Mouse (Mus musculus) liver, postnatal 0 days (tissue): ENCODE data around the gene Vwa5b1. TPM values are rescaled to one million over a fixed set of nuclear protein-coding genes. Genes with fewer than 3 reads are reported as not detected.

Experiments used
- ATAC-seq: fragments of 200-750 bp; cut with Nextera tagmentation; 2 replicates; pipeline ENCODE4 v1.8.0; 2017; ENCODE audit warnings: mild to moderate bottlenecking, moderate library complexity
- DNase-seq: peaks from one replicate; pipeline ENCODE4 v3.0.0-alpha.2; 2016
- H3K27ac ChIP-seq: fragments of 300-500 bp; sonication (generic); 2 replicates; pipeline ENCODE4 v1.5.1; 2014; ENCODE audit warnings: antibody characterized with exemption, moderate library complexity, mild to moderate bottlenecking, low read depth
- H3K27me3 ChIP-seq: fragments of 300-500 bp; sonication (generic); 2 replicates; pipeline ENCODE4 v1.6.1; 2014; ENCODE audit warnings: low read length, control low read depth, mixed read lengths; ENCODE audit not compliant: insufficient read depth
- H3K36me3 ChIP-seq: fragments of 300-500 bp; sonication (generic); replicated peaks from 2 replicates; pipeline ENCODE4 v1.6.1; 2014; ENCODE audit warnings: mild to moderate bottlenecking, control low read depth, low read length, moderate library complexity, mixed read lengths; ENCODE audit not compliant: insufficient read depth
- H3K4me1 ChIP-seq: fragments of 300-500 bp; sonication (generic); 2 replicates; pipeline ENCODE4 v1.6.1; 2014; ENCODE audit warnings: antibody characterized with exemption, mild to moderate bottlenecking, control low read depth; ENCODE audit not compliant: insufficient read depth
- H3K4me2 ChIP-seq: fragments of 300-500 bp; sonication (generic); 2 replicates; pipeline ENCODE4 v1.6.1; 2014; ENCODE audit warnings: low read depth, mild to moderate bottlenecking, low read length, moderate library complexity, mixed read lengths
- H3K4me3 ChIP-seq: fragments of 300-500 bp; sonication (generic); 2 replicates; pipeline ENCODE4 v1.5.1; 2014; ENCODE audit warnings: low read depth, low read length
- H3K9ac ChIP-seq: fragments of 300-500 bp; sonication (generic); replicated peaks from 2 replicates; pipeline ENCODE4 v1.6.1; 2014; ENCODE audit warnings: mild to moderate bottlenecking, moderate library complexity
- H3K9me3 ChIP-seq: fragments of 300-500 bp; sonication (generic); 2 replicates; pipeline ENCODE4 v1.6.1; 2016; ENCODE audit warnings: mild to moderate bottlenecking, control low read depth, low read length, mixed read lengths
- CTCF ChIP-seq: sonication (generic); IDR thresholded peaks from 2 replicates; pipeline ENCODE4 v1.5.1; 2016; ENCODE audit warnings: antibody characterized with exemption, low read depth
- EP300 ChIP-seq: IDR thresholded peaks from 2 replicates; pipeline ENCODE4 v1.6.1; 2016; ENCODE audit warnings: antibody characterized with exemption, low read depth, mild to moderate bottlenecking
- WGBS: fragments of 180-500 bp; shearing (Covaris S2); extraction: QIAGEN DNeasy Blood & Tissue Kit; methylation state at CpG from one replicate; pipeline ENCODE4 v1.1.7; 2014; ENCODE audit not compliant: insufficient replicate concordance; 5-methylcytosine and 5-hydroxymethylcytosine counted together
- polyA plus RNA-seq: library from polyadenylated mRNA; unstranded; fragments of >200 nt; fragmentation: Nextera tagmentation; extraction: Ambion mirVana; gene quantifications from 2 replicates; pipeline ENCODE4 v1.2.1, GENCODE M21; 2015

The Vwa5b1 gene
- polyA plus RNA-seq, 1 experiment from 2014 or later = not detected

- Histone ChIP-seq H3K4me3 (no peak overlapping the region), H3K4me2 (no peak overlapping the region), H3K9ac (no peak overlapping the region), H3K9me3 (no peaks in the 10 kb centered on the region), H3K27ac (no peak overlapping the region), H3K27me3 (no peaks in the 10 kb centered on the region), H3K36me3 (no peaks in the 10 kb centered on the region), H3K4me1 (peaks cover 3% of the 10 kb centered on the region; the same call in 1 of the 2 replicates)
- ATAC-seq (peak; percentile 97), DNase-seq (peak; percentile 61)
- WGBS = 66% methylated on average over 3 of the region's 3 CpGs
- TF ChIP-seq EP300 = no peak
- no peak for TF ChIP-seq CTCF
Observed at GRCm38 (mm10) chr4:138516448-138516847, 119.2 kb downstream of the Vwa5b1 start.

Other genes starting within 250 kb of the Vwa5b1 start
- not detected in 2 replicates for gene Fam43b, start 239.4 kb downstream of the Vwa5b1 start, polyA plus RNA-seq
- 17.5 and 20.0 TPM in 2 replicates for gene Mul1, start 201.2 kb downstream of the Vwa5b1 start, polyA plus RNA-seq
- 5.5 and 6.1 TPM in 2 replicates for gene Camk2n1, start 181.6 kb downstream of the Vwa5b1 start, polyA plus RNA-seq
- not detected in 2 replicates for gene Pla2g2c, start 88.9 kb upstream of the Vwa5b1 start, polyA plus RNA-seq
- 0.05 and 0.08 TPM in 2 replicates for gene Ubxn10, start 101.3 kb upstream of the Vwa5b1 start, polyA plus RNA-seq
- not detected in 2 replicates for gene Pla2g2f, start 121.7 kb upstream of the Vwa5b1 start, polyA plus RNA-seq
- gene Pla2g2d, start 139.9 kb upstream of the Vwa5b1 start, polyA plus RNA-seq = 0.05 and 0.06 TPM in 2 replicates
- gene Pla2g5, start 227.6 kb upstream of the Vwa5b1 start, polyA plus RNA-seq = not detected in 2 replicates
- gene Gm13030, start 238.1 kb upstream of the Vwa5b1 start, polyA plus RNA-seq = not detected in 2 replicates
- gene Pla2g2e, start 242.1 kb upstream of the Vwa5b1 start, polyA plus RNA-seq = not detected in 2 replicates